Mouse (Mus musculus): Measurements from ENCODE around the gene Timm13. TPM values are rescaled to one million over a fixed set of nuclear protein-coding genes. Genes with fewer than 3 reads are reported as not detected.

Timm13 gene
- polyA plus RNA-seq, 1 experiment from 2014 or later, result 355 TPM

- 92% methylated on average over 4 of the region's 4 CpGs for WGBS
- no peaks in the 10 kb centered on the region for H3K27me3 ChIP-seq (ENCODE audit: control insufficient read depth, insufficient read depth, low read length)
- DNase-seq (ENCODE audit: low spot score), result no peak
Observed at GRCm38 (mm10) chr10:80915736-80916135, 15.0 kb upstream of the Timm13 start.

GRCm38 (mm10) chr10:80915260-80915659 lies 14.5 kb upstream of the Timm13 start:
- H3K4me1 ChIP-seq (ENCODE audit: control insufficient read depth, insufficient read depth, low read length), result 0 out of 2 replicates have a peak, but pooled peaks cover 4% of the 10 kb centered on the region
- no peak overlapping the region for H3K4me2 ChIP-seq (ENCODE audit: low read depth, severe bottlenecking)
- H3K4me3 ChIP-seq (ENCODE audit: low read depth, low read length), result no peak overlapping the region
- 85% methylated on average over 2 of the region's 2 CpGs for WGBS
- no peaks in the 10 kb centered on the region for H3K9me3 ChIP-seq (ENCODE audit: control insufficient read depth, low read length)
- DNase-seq (ENCODE audit: low spot score) (no peak), ATAC-seq (ENCODE audit: insufficient number of reproducible peaks, low FRiP score, low TSS enrichment, low read depth) (no peak)
- peaks cover 5% of the 10 kb centered on the region; the same call in 1 of the 2 replicates for H3K36me3 ChIP-seq (ENCODE audit: control insufficient read depth, insufficient read depth, low read length)
- H3K27me3 ChIP-seq (ENCODE audit: control insufficient read depth, insufficient read depth, low read length), result no peaks in the 10 kb centered on the region
- H3K9ac ChIP-seq (ENCODE audit: low read length), result no peak overlapping the region
- H3K27ac ChIP-seq (replicated peaks; ENCODE audit: low read depth, low read length), result no peak overlapping the region

More at GRCm38 (mm10) chr10:80915736-80916135, 15.0 kb upstream of the Timm13 start:
- H3K9ac ChIP-seq (ENCODE audit: low read length), result no peak overlapping the region
- H3K4me1 ChIP-seq (ENCODE audit: control insufficient read depth, insufficient read depth, low read length), result 0 out of 2 replicates have a peak, but pooled peaks cover 4% of the 10 kb centered on the region
- peaks cover 5% of the 10 kb centered on the region; the same call in 1 of the 2 replicates for H3K36me3 ChIP-seq (ENCODE audit: control insufficient read depth, insufficient read depth, low read length)
- no peaks in the 10 kb centered on the region for H3K9me3 ChIP-seq (ENCODE audit: control insufficient read depth, low read length)
- H3K4me2 ChIP-seq (ENCODE audit: low read depth, severe bottlenecking), result no peak overlapping the region
- no peak for ATAC-seq (ENCODE audit: insufficient number of reproducible peaks, low FRiP score, low TSS enrichment, low read depth)
- no peak overlapping the region for H3K4me3 ChIP-seq (ENCODE audit: low read depth, low read length)
- H3K27ac ChIP-seq (replicated peaks; ENCODE audit: low read depth, low read length), result no peak overlapping the region

- Histone ChIP-seq H3K4me3 (ENCODE audit: low read depth, low read length) (no peak overlapping the region), H3K27me3 (ENCODE audit: control insufficient read depth, insufficient read depth, low read length) (no peaks in the 10 kb centered on the region), H3K36me3 (ENCODE audit: control insufficient read depth, insufficient read depth, low read length) (peaks cover 12% of the 10 kb centered on the region; the same call in 1 of the 2 replicates), H3K4me2 (ENCODE audit: low read depth, severe bottlenecking) (no peak overlapping the region), H3K9me3 (ENCODE audit: control insufficient read depth, low read length) (no peaks in the 10 kb centered on the region), H3K4me1 (ENCODE audit: control insufficient read depth, insufficient read depth, low read length) (0 out of 2 replicates have a peak, but pooled peaks cover 4% of the 10 kb centered on the region), H3K27ac (replicated peaks; ENCODE audit: low read depth, low read length) (no peak overlapping the region), H3K9ac (ENCODE audit: low read length) (no peak overlapping the region)
- DNase-seq (ENCODE audit: low spot score) (no peak), ATAC-seq (ENCODE audit: insufficient number of reproducible peaks, low FRiP score, low TSS enrichment, low read depth) (no peak)
- 85% methylated on average over 5 of the region's 5 CpGs for WGBS
Observed at GRCm38 (mm10) chr10:80914253-80914656, 13.5 kb upstream of the Timm13 start.

- H3K4me2 ChIP-seq (ENCODE audit: low read depth, severe bottlenecking), result no peak overlapping the region
- ATAC-seq (ENCODE audit: insufficient number of reproducible peaks, low FRiP score, low TSS enrichment, low read depth) (no peak), DNase-seq (ENCODE audit: low spot score) (no peak)
- no peak overlapping the region for H3K27ac ChIP-seq (replicated peaks; ENCODE audit: low read depth, low read length)
- 93% methylated on average over 7 of the region's 8 CpGs for WGBS
- peaks cover 15% of the 10 kb centered on the region; the same call in 1 of the 2 replicates for H3K36me3 ChIP-seq (ENCODE audit: control insufficient read depth, insufficient read depth, low read length)
- no peaks in the 10 kb centered on the region for H3K27me3 ChIP-seq (ENCODE audit: control insufficient read depth, insufficient read depth, low read length)
- H3K4me3 ChIP-seq (ENCODE audit: low read depth, low read length), result no peak overlapping the region
- no peak overlapping the region for H3K9ac ChIP-seq (ENCODE audit: low read length)
- no peaks in the 10 kb centered on the region for H3K9me3 ChIP-seq (ENCODE audit: control insufficient read depth, low read length)
- H3K4me1 ChIP-seq (ENCODE audit: control insufficient read depth, insufficient read depth, low read length), result 0 out of 2 replicates have a peak, but pooled peaks cover 4% of the 10 kb centered on the region
Observed at GRCm38 (mm10) chr10:80913364-80914011, 12.7 kb upstream of the Timm13 start.

GRCm38 (mm10) chr10:80911891-80912290 lies 11.1 kb upstream of the Timm13 start:
- H3K4me1 ChIP-seq (ENCODE audit: control insufficient read depth, insufficient read depth, low read length), result no peaks in the 10 kb centered on the region
- no peak overlapping the region for H3K9ac ChIP-seq (ENCODE audit: low read length)
- H3K4me2 ChIP-seq (ENCODE audit: low read depth, severe bottlenecking), result no peak overlapping the region
- H3K4me3 ChIP-seq (ENCODE audit: low read depth, low read length), result no peak overlapping the region
- no peak overlapping the region for H3K27ac ChIP-seq (replicated peaks; ENCODE audit: low read depth, low read length)
- DNase-seq (ENCODE audit: low spot score) (no peak), ATAC-seq (ENCODE audit: insufficient number of reproducible peaks, low FRiP score, low TSS enrichment, low read depth) (no peak)
- H3K36me3 ChIP-seq (ENCODE audit: control insufficient read depth, insufficient read depth, low read length), result peaks cover 20% of the 10 kb centered on the region; the same call in 1 of the 2 replicates
- H3K27me3 ChIP-seq (ENCODE audit: control insufficient read depth, insufficient read depth, low read length), result no peaks in the 10 kb centered on the region
- no peaks in the 10 kb centered on the region for H3K9me3 ChIP-seq (ENCODE audit: control insufficient read depth, low read length)

- Histone ChIP-seq H3K4me2 (ENCODE audit: low read depth, severe bottlenecking) (no peak overlapping the region), H3K9ac (ENCODE audit: low read length) (no peak overlapping the region), H3K4me3 (ENCODE audit: low read depth, low read length) (no peak overlapping the region), H3K36me3 (ENCODE audit: control insufficient read depth, insufficient read depth, low read length) (peaks cover 20% of the 10 kb centered on the region; the same call in 1 of the 2 replicates), H3K9me3 (ENCODE audit: control insufficient read depth, low read length) (no peaks in the 10 kb centered on the region), H3K4me1 (ENCODE audit: control insufficient read depth, insufficient read depth, low read length) (no peaks in the 10 kb centered on the region), H3K27ac (replicated peaks; ENCODE audit: low read depth, low read length) (no peak overlapping the region), H3K27me3 (ENCODE audit: control insufficient read depth, insufficient read depth, low read length) (no peaks in the 10 kb centered on the region)
- DNase-seq (ENCODE audit: low spot score) (no peak), ATAC-seq (ENCODE audit: insufficient number of reproducible peaks, low FRiP score, low TSS enrichment, low read depth) (no peak)
- 92% methylated on average over 4 of the region's 4 CpGs for WGBS
Observed at GRCm38 (mm10) chr10:80911354-80911753, 10.6 kb upstream of the Timm13 start.

- 91% methylated on average over 22 of the region's 22 CpGs for WGBS
- no peak for DNase-seq (ENCODE audit: low spot score)
- no peaks in the 10 kb centered on the region for H3K27me3 ChIP-seq (ENCODE audit: control insufficient read depth, insufficient read depth, low read length)
- H3K27ac ChIP-seq (replicated peaks; ENCODE audit: low read depth, low read length), result no peak overlapping the region
- no peaks in the 10 kb centered on the region for H3K4me1 ChIP-seq (ENCODE audit: control insufficient read depth, insufficient read depth, low read length)
- no peak overlapping the region for H3K4me2 ChIP-seq (ENCODE audit: low read depth, severe bottlenecking)
- no peaks in the 10 kb centered on the region for H3K9me3 ChIP-seq (ENCODE audit: control insufficient read depth, low read length)
- H3K4me3 ChIP-seq (ENCODE audit: low read depth, low read length), result no peak overlapping the region
- H3K9ac ChIP-seq (ENCODE audit: low read length), result no peak overlapping the region
- peaks cover 32% of the 10 kb centered on the region; the same call in 1 of the 2 replicates for H3K36me3 ChIP-seq (ENCODE audit: control insufficient read depth, insufficient read depth, low read length)
- no peak for ATAC-seq (ENCODE audit: insufficient number of reproducible peaks, low FRiP score, low TSS enrichment, low read depth)
Observed at GRCm38 (mm10) chr10:80909375-80910162, 8.8 kb upstream of the Timm13 start.

GRCm38 (mm10) chr10:80904709-80905108 lies 3.9 kb upstream of the Timm13 start:
- no peak overlapping the region for H3K9ac ChIP-seq (ENCODE audit: low read length)
- H3K4me2 ChIP-seq (ENCODE audit: low read depth, severe bottlenecking), result no peak overlapping the region
- no peak overlapping the region for H3K4me3 ChIP-seq (ENCODE audit: low read depth, low read length)
- no peaks in the 10 kb centered on the region for H3K9me3 ChIP-seq (ENCODE audit: control insufficient read depth, low read length)
- peaks cover under 1% of the 10 kb centered on the region; the same call in 1 of the 2 replicates for H3K4me1 ChIP-seq (ENCODE audit: control insufficient read depth, insufficient read depth, low read length)
- DNase-seq (ENCODE audit: low spot score), result no peak
- no peak for ATAC-seq (ENCODE audit: insufficient number of reproducible peaks, low FRiP score, low TSS enrichment, low read depth)
- WGBS, result 93% methylated on average over 11 of the region's 11 CpGs
- H3K27ac ChIP-seq (replicated peaks; ENCODE audit: low read depth, low read length), result no peak overlapping the region
- peaks cover 34% of the 10 kb centered on the region for H3K36me3 ChIP-seq (ENCODE audit: control insufficient read depth, insufficient read depth, low read length)
- no peaks in the 10 kb centered on the region for H3K27me3 ChIP-seq (ENCODE audit: control insufficient read depth, insufficient read depth, low read length)
